Mouse (Mus musculus) ES-E14 (cell line): ENCODE results near the gene Gm9732.
"Not testable (repeated sequence)": the region's sequence is repeated elsewhere in the genome, so short reads cannot be mapped to it uniquely, and the experiment has no call there.

Source experiments
- CHD2 ChIP-seq: IDR thresholded peaks from 2 replicates; pipeline ENCODE4 v1.6.1; 2014; ENCODE audit warnings: mild to moderate bottlenecking, low read depth, low read length, inconsistent platforms
- ZC3H11A ChIP-seq: IDR thresholded peaks from 2 replicates; pipeline ENCODE4 v1.6.1; 2012; ENCODE audit warnings: low read depth, mild to moderate bottlenecking, inconsistent platforms, low read length, borderline replicate concordance
- ZNF384 ChIP-seq: IDR thresholded peaks from 2 replicates; pipeline ENCODE4 v1.6.1; 2012; ENCODE audit warnings: low read depth, low read length, inconsistent platforms

- not testable (repeated sequence) for TF ChIP-seq ZC3H11A, ZNF384, CHD2
Observed at GRCm38 (mm10) chr14:43347711-43348110, 72.9 kb downstream of the Gm9732 start, which contains the start of gene 1700001F09Rik.
